In the genomic region with DNA sequence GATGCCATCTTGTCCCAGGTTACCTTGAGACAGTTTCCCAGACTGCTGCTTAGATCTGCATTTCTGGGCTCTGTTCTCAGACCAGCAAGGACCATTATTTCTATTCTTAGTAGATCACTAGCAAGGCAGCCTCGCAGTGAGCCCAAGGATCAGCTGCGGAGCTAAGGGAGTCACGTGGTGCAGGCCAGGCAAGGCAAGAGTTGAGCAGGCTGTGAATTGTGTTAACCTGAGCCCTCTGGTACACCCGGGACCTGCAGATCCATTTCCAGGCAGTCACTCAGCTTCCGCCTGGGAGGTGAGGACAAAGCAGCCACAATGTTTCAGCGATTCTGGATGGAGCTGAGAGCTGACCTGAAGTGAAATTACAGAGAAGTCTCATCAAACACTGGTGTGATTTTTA, we compare ENCODE assay signal across 12 mouse cellular contexts.
A peak's percentile ranks its signal among the peaks of the same experiment; 100 is the strongest.
DNase-seq lines count a peak whose midpoint lies in the region; ATAC-seq lines count a peak whose summit lies in the region.
"Had no signal": no experiment of that assay in that cellular context is flagged by ENCODE, and none has a peak within 500 bp of the region (broad histone marks: within the 10 kb centered on the region; RNA-seq: fewer than 3 reads in every experiment).

No protein-coding gene starts in this region.

- no peaks in the 10 kb centered on the region for H3K9me3 ChIP-seq in embryonic facial prominence, embryonic 11.5 days (replicated peaks; ENCODE audit: control insufficient read depth, low read length)
- no peaks in the 10 kb centered on the region for H3K9me3 ChIP-seq in limb, embryonic 10.5 days (replicated peaks)
- H3K9me3 ChIP-seq in neural tube, embryonic 15.5 days (replicated peaks): no peaks in the 10 kb centered on the region
- H3K9me3 ChIP-seq: G1E had no signal

- H3K36me3 ChIP-seq in embryonic facial prominence, embryonic 11.5 days (replicated peaks; ENCODE audit: control insufficient read depth, insufficient read depth, low read depth, low read length): no peaks in the 10 kb centered on the region
- H3K36me3 ChIP-seq in limb, embryonic 10.5 days: no peaks in the 10 kb centered on the region
- no peaks in the 10 kb centered on the region for H3K36me3 ChIP-seq in neural tube, embryonic 15.5 days

- no peak overlapping the region for H3K9ac ChIP-seq in embryonic facial prominence, embryonic 11.5 days (replicated peaks; ENCODE audit: low read length)
- no peak overlapping the region for H3K9ac ChIP-seq in neural tube, embryonic 15.5 days (replicated peaks)

- intact Hi-C loops in left cerebral cortex, postnatal 4 days (cut with DNase I): no loop called here

- H3K4me1 ChIP-seq in embryonic facial prominence, embryonic 11.5 days (ENCODE audit: control insufficient read depth, insufficient read depth, low read length): no peaks in the 10 kb centered on the region
- peaks cover 19% of the 10 kb centered on the region for H3K4me1 ChIP-seq in limb, embryonic 10.5 days
- peaks cover 18% of the 10 kb centered on the region for H3K4me1 ChIP-seq in neural tube, embryonic 15.5 days

- ATAC-seq in embryonic facial prominence, embryonic 11.5 days (replicated peaks; ENCODE audit: insufficient number of reproducible peaks, low FRiP score, low TSS enrichment, low read depth): peak; percentile 72; the same call in 1 of the 2 replicates
- ATAC-seq in neural tube, embryonic 15.5 days (ENCODE audit: low FRiP score): peak; percentile 62
- no peak for ATAC-seq in erythroid progenitor cell, adult 5-6 weeks (replicated peaks; ENCODE audit: low FRiP score, poor library complexity, severe bottlenecking)

- H3K4me2 ChIP-seq in embryonic facial prominence, embryonic 11.5 days (ENCODE audit: low read depth, low read length): no peak overlapping the region
- no peak overlapping the region for H3K4me2 ChIP-seq in neural tube, embryonic 15.5 days

- H3K27ac ChIP-seq in embryonic facial prominence, embryonic 11.5 days (replicated peaks; ENCODE audit: low read depth, low read length): no peak overlapping the region; the same call in 1 of the 2 replicates
- no peak overlapping the region for H3K27ac ChIP-seq in limb, embryonic 10.5 days
- H3K27ac ChIP-seq in neural tube, embryonic 15.5 days (replicated peaks): peak overlapping the region; percentile 33
- H3K27ac ChIP-seq: left cerebral cortex, adult 2 months had no signal

- DNase-seq in kidney, postnatal 10 days: peak; percentile 19
- no peak for DNase-seq in kidney, adult 11 months
- DNase-seq in embryonic facial prominence, embryonic 11.5 days (ENCODE audit: low spot score): peak; percentile 63
- peak; percentile 48 for DNase-seq in limb, embryonic 10.5 days (ENCODE audit: low spot score)
- no peak for DNase-seq in cerebellum, postnatal 4 days (ENCODE audit: low spot score in 2 of 2)
- no peak for DNase-seq in left cerebral cortex, postnatal 4 days
- DNase-seq: adrenal gland, postnatal 25 days; lung, postnatal 14 days had no signal

- WGBS in embryonic facial prominence, embryonic 11.5 days: 11% methylated on average over 6 of the region's 6 CpGs
- 8% methylated on average over 6 of the region's 6 CpGs for WGBS in limb, embryonic 10.5 days
- WGBS in neural tube, embryonic 15.5 days: 10% methylated on average over 6 of the region's 6 CpGs

- H3K27me3 ChIP-seq in embryonic facial prominence, embryonic 11.5 days (ENCODE audit: control insufficient read depth, insufficient read depth, low read length): no peaks in the 10 kb centered on the region
- no peaks in the 10 kb centered on the region for H3K27me3 ChIP-seq in limb, embryonic 10.5 days (ENCODE audit: low read depth, poor library complexity, severe bottlenecking)
- no peaks in the 10 kb centered on the region for H3K27me3 ChIP-seq in neural tube, embryonic 15.5 days (replicated peaks)

- H3K4me3 ChIP-seq in embryonic facial prominence, embryonic 11.5 days (ENCODE audit: low read depth, low read length): no peak overlapping the region
- H3K4me3 ChIP-seq in limb, embryonic 10.5 days: no peak overlapping the region
- H3K4me3 ChIP-seq in neural tube, embryonic 15.5 days (replicated peaks): no peak overlapping the region
- H3K4me3 ChIP-seq: left cerebral cortex, adult 2 months had no signal

Comparison
In these comparisons a context has a peak if more than half of its experiments do, and no peak if none do; other contexts are left out.
1. DNase-seq: peak in kidney, postnatal 10 days (single experiment), embryonic facial prominence, embryonic 11.5 days (single experiment) and limb, embryonic 10.5 days (single experiment); none in kidney, adult 11 months (single experiment), cerebellum, postnatal 4 days (0 of 2) and left cerebral cortex, postnatal 4 days (single experiment).